Mouse (Mus musculus) Patski (cell line): ENCODE measurements around the gene Cdk11b. TPM values are rescaled to one million over a fixed set of nuclear protein-coding genes. Genes with fewer than 3 reads are reported as not detected.

Experiments used
- ATAC-seq: fragments of 100-300 bp; one replicate; pipeline ENCODE4 v1.8.0; 2021
- CTCF ChIA-PET: fragments of 350-600 bp; sonication (Branson Sonifier 250); formaldehyde crosslinking; loops from one replicate; lab custom pipeline; 2022; ENCODE audit warnings: inconsistent platforms; lab: Charles Lee
- POLR2A ChIA-PET: fragments of 350-600 bp; sonication (Branson Sonifier 250); formaldehyde crosslinking; loops from one replicate; lab custom pipeline; 2022; ENCODE audit warnings: antibody characterized with exemption, inconsistent platforms; lab: Charles Lee
- DNase-seq: peaks from one replicate; pipeline ENCODE4 v3.0.0-alpha.2; 2011; ENCODE audit warnings: low read depth, low spot score
- H3K27me3 ChIP-seq: fragments of 371-371 bp; one replicate; pipeline ENCODE4 v1.5.1; 2021
- CTCF ChIP-seq: fragments of 100-300 bp; IDR thresholded peaks from one replicate; pipeline ENCODE4 v1.5.1; 2021
- in situ Hi-C: fragments of 300-500 bp; cut with MboI; formaldehyde crosslinking; loops from 3 replicates; pipeline ENCODE4 v1.11.1; 2018; ENCODE audit warnings: low pct_unique_long_range_greater_than_20kb, mixed read lengths
- polyA plus RNA-seq: library from polyadenylated mRNA; unstranded; gene quantifications from one replicate; pipeline ENCODE4 v1.2.3, GENCODE M21; 2021

Cdk11b gene
- polyA plus RNA-seq, 1 experiment from 2014 or later: 57.8 TPM

DNA sequence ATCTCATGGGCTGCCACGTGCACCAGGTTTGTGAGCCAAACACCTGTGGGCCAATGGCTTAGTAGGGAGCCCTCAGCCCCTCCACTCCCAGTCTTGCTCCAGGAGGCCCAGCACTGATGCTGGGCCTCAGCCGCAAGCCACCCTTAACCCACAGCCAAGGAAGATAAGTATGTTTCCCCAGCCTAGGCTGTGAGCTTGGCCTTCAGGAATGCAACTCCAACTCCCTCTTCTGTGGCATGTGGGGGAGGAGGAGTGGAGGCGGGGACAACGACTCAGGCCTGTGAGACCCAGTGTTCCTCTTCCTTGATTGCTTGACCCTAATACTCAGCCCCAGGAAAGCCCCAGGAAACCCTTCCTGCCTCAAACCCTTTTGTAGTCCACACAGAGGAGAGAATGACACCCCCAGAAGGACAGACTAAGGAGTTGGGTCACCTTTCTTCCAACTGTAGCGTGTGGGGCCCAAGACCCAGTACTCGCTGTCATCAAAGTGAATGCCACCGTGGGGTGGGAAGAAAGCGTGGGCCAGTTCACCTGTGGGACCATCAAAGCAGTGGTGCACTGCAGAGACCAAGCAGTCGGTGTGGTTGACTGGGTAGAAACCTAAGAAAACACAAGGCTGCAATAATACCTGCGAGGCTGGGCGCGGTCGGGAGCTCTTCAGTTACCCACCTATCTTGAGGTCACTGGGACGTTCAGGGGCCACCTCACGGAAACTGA is 27.1 kb downstream of the Cdk11b start:
- no peak for TF ChIP-seq CTCF
- DNase-seq (peak; percentile 58), ATAC-seq (peak; percentile 77)
- H3K27me3 ChIP-seq: no peaks in the 10 kb centered on the region
- ChIA-PET CTCF (no interaction called here), POLR2A (interaction anchor here (1.1 to 1.6 kb wide), 2 partner anchors 9 to 17 kb away, joined by 3 to 4 read pairs; partner anchors contain the start of gene Mib2)
- in situ Hi-C loops: no loop called here

DNA sequence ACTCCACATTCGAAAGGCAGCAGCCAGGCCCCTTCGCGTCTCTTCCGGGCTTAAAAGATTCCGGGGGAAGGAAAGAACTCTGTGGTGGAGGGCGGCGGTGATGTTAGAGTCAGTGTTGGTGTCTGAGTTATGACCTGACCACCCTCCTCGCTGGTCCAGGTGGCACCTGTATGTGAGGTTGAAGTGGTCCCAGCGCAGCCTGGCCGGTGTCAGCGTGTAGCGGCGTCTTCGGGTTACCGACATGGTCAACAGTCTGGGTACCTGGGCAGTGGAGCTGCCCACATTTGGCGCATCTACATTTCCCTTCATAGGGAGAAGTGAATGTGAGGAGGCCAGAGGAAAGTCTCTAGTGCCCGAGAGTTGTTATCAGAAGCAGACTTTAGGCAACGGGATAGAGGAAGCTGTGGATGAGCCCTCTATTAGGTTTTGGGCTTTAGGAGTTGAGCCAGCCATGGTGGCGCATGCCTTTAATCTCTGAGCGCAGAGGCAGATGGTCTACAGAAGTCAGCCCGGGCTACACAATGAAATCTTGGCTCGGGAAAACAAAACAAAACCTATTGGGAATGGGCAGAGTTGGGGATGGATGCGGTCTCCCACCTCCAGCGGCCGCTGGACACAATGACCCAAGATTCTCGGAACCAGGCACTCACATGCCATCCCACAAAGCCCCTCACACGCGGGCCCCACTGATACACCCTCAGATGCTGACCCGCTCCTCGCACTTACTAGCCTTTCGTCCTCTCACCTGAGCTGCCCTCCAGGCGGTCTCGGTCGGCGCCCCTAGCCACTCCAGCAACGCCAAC is 27.8 kb downstream of the Cdk11b start:
- ATAC-seq: no peak
- no peaks in the 10 kb centered on the region for H3K27me3 ChIP-seq
- DNase-seq: no peak
- CTCF ChIA-PET: no interaction called here
- no peak for TF ChIP-seq CTCF
- POLR2A ChIA-PET: interaction anchor here (1.1 to 1.6 kb wide), 2 partner anchors 8 to 16 kb away, joined by 3 to 4 read pairs; partner anchors contain the start of gene Mib2
- in situ Hi-C loops: no loop called here

DNA sequence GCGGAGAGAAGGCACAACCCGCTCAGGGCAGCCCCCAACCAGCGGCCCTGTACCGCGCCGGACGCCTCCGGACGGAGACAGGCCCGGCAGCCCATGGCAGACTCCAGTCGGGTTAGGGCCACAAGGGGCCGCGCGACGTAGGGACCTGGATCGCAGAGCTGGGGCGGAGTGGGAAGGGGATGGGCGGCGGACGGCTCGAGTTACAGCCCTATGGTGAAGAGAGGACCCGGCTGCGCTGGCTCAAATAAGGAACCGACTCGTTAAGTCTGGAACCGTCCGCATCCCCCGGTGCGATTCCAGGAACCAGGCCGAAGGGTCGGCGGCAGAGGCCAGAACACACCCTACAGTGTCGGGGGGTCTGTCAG is 28.4 kb downstream of the Cdk11b start, which contains the start of gene Mmp23:
Gene Mmp23, minus strand, starts transcription at position 299 of the 365 bp plus-strand sequence.
- POLR2A ChIA-PET: no interaction called here
- CTCF ChIA-PET: no interaction called here
- DNase-seq (no peak), ATAC-seq (no peak)
- no peak for TF ChIP-seq CTCF
- H3K27me3 ChIP-seq: no peaks in the 10 kb centered on the region
- in situ Hi-C loops: no loop called here

GRCm38 (mm10) chr4:155653451-155654182 is 29.0 kb downstream of the Cdk11b start:
- CTCF ChIA-PET: no interaction called here
- no peaks in the 10 kb centered on the region for H3K27me3 ChIP-seq
- in situ Hi-C loops: no loop called here
- DNase-seq (no peak), ATAC-seq (no peak)
- POLR2A ChIA-PET: no interaction called here
- TF ChIP-seq CTCF: no peak

- DNase-seq: no peak
- no peaks in the 10 kb centered on the region for H3K27me3 ChIP-seq
- TF ChIP-seq CTCF: no peak
- ATAC-seq: no peak
- POLR2A ChIA-PET: no interaction called here
- CTCF ChIA-PET: no interaction called here
- in situ Hi-C loops: no loop called here
Measured at GRCm38 (mm10) chr4:155654183-155654455, 29.5 kb downstream of the Cdk11b start.

- ATAC-seq (no peak), DNase-seq (no peak)
- ChIA-PET CTCF (no interaction called here), POLR2A (no interaction called here)
- no peak for TF ChIP-seq CTCF
- in situ Hi-C loops: no loop called here
- no peaks in the 10 kb centered on the region for H3K27me3 ChIP-seq
Measured at GRCm38 (mm10) chr4:155654456-155655298, 30.0 kb downstream of the Cdk11b start.

- TF ChIP-seq CTCF: no peak
- no peak for DNase-seq
- ATAC-seq: no peak
- ChIA-PET POLR2A (no interaction called here), CTCF (no interaction called here)
- in situ Hi-C loops: no loop called here
- H3K27me3 ChIP-seq: no peaks in the 10 kb centered on the region
Measured at GRCm38 (mm10) chr4:155656214-155656751, 31.6 kb downstream of the Cdk11b start.

DNA sequence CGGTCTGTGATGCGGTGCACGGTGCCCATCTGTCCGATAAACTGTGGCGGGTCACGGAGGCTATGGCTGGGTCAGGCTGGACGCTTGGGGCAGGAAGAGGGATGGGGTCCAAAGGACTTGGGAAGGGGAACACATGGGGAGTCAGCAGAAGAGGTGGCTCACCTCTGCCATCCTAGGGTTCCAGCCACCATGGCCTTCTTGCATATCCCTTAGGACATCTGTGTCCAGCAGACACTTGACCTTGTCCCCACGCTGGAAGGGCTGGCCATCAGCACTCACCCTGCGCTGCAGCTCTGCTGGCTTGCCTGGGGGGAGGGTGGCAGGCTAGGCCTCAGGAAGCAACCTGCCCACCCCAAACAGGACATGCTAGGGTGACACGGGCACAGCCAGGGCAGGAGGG is 34.3 kb downstream of the Cdk11b start:
- ChIA-PET POLR2A (no interaction called here), CTCF (no interaction called here)
- DNase-seq: no peak
- no peak for TF ChIP-seq CTCF
- no peak for ATAC-seq
- no peaks in the 10 kb centered on the region for H3K27me3 ChIP-seq
- in situ Hi-C loops: no loop called here

DNA sequence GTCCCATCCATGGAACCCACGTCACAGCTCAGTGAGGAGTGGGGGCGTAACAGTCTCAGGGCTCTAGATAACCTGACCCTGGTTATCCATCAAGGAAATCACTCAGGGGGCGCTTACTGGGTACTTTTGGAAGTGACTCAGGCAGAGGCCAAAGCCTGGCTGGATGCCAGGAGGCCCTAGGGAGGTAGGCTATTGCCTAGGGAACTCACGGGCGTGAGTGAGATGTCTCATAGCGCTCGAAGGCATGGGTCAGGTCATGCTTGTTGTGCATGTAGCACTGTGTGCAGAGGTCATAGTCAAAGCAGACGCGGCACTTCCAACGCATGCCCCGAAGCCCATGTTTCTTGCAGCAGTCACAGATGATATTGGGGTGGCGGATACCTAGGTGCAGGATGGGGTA is 36.0 kb downstream of the Cdk11b start:
- in situ Hi-C loops: no loop called here
- no peak for TF ChIP-seq CTCF
- POLR2A ChIA-PET: interaction anchor here (0.9 kb wide), 1 partner anchor 9 kb away, joined by 3 read pairs; no protein-coding TSS in a partner anchor
- CTCF ChIA-PET: no interaction called here
- ATAC-seq (peak; percentile 79), DNase-seq (peak; percentile 71)
- H3K27me3 ChIP-seq: no peaks in the 10 kb centered on the region

DNA sequence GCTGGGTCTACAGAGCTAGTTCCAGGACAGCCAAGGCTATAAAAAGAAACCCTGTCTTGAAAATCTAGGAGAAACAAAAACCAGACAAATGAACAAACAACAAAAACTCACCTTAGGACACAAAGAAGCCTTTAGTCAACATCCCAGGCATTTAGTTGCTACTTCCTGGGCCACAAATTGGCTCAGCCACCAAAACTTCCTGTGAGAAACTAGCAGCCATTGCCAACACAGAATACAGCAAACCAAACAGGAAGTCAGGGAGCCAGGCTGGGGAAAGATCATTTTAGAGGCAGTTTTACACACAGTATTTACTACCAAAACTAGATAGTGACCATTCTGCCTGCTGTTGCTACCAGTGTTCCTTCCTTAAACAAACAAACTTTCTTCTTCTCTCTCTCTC is 42.2 kb downstream of the Cdk11b start:
- in situ Hi-C loops: no loop called here
- ATAC-seq: no peak
- no peak for DNase-seq
- no peaks in the 10 kb centered on the region for H3K27me3 ChIP-seq
- TF ChIP-seq CTCF: no peak
- CTCF ChIA-PET: no interaction called here
- POLR2A ChIA-PET: no interaction called here
